Mouse (Mus musculus) frontal cortex, adult (tissue): ENCODE data around the gene Cct8.
"Not testable (repeated sequence)": the region's sequence is repeated elsewhere in the genome, so short reads cannot be mapped to it uniquely, and the experiment has no call there.

ENCODE experiments used
- ATAC-seq: cut with Nextera tagmentation; 2 replicates; pipeline ENCODE4 v1.9.2; 2017; ENCODE audit warnings: mild to moderate bottlenecking, moderate library complexity, mixed read lengths; ENCODE audit not compliant: low TSS enrichment

Cct8 gene

DNA sequence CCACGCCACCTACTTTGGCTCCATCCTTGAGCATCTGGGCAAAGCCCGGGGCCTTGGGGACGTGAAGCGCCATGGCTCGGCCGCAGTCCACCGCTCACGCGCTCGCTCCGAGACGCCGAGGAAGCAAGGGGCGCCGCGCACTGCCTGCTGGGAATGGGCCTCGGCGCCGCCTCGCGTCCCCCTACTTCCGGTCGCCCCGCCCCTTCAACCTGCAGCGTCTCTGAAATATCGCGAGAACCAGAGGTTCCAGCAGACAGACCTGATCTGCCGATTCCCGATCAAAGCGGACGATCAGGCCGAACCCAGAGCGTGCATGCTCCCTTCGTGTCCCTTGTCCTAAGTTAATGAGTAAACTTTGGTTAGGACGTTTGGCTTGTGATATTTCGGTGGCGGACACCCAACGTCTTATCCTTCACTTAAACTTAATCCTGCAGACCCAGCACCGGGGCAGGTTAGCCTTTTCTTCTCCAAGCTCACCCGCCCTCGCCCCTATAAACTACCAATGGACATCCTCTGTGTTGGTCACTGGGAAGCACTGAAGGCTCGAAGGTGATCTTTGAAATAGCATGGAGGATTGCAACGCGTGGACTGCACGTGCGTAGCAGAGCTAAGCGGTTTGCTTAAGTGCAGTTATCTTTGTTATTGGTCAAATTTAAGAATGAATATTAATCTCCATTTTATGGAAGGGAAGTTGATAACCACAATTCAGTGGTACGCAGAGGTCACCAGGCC lies at the start of gene Cct8:
TSS of gene Cct8 (minus strand) at position 158 of the 732 bp plus-strand sequence.
- ATAC-seq = peak; percentile 99

GRCm38 (mm10) chr16:87528755-87529154 lies 33.1 kb upstream of the Cct8 start:
- ATAC-seq = no peak

DNA sequence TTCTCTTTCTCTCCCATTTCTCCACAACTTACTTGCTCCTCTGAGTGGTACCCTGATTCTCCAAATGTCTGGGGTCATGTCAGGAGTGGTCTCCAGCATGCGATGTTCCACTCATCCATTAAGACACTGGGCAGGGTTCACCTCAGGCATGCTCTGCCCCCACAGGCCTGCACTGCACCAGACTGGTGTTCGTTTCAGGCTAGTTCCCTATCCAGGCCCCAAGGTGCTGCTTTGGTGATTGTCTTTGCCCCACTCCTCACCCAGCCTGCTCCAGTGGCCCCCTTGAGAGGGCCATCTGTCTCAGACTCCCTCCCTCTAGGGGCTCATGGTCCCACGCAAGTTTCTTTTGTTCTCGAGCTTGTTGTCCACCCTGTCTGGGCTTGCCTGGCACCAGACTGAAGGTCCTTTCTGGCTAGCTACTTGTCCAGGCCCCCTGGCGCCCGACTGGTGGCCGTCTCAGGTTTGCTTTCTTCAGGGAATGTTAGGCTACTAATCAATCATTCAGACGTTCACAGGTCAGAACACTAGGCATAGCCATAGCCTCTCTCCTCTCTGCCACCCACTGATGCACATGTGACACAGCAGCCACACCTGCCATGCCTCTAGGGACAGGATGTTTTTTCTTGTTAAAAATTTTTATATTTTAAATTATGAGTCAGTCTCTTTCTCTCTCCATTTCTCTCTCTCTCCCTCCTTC lies 32.0 kb upstream of the Cct8 start:
- ATAC-seq = no peak

GRCm38 (mm10) chr16:87524228-87524627 lies 28.6 kb upstream of the Cct8 start:
- no peak for ATAC-seq

DNA sequence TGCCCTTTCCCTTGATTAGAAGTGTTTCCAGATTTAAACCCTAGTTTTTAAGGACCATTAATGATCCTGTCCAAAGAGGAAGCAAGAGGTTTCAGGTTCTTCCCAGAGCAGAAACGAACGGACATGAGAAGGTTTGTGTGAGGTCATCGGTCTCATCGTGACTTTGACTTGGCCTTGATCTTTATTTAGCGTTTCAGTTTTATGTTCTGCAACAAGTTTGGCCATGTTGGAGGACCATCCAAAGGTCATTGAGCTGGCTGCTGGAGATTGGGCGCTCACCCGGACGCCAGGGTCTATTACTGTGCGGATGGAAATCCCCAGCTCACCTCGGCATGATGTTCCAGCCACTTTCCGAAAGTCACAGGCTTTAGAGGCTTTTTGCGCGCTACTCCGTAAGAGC lies 16.7 kb upstream of the Cct8 start:
- no peak for ATAC-seq

DNA sequence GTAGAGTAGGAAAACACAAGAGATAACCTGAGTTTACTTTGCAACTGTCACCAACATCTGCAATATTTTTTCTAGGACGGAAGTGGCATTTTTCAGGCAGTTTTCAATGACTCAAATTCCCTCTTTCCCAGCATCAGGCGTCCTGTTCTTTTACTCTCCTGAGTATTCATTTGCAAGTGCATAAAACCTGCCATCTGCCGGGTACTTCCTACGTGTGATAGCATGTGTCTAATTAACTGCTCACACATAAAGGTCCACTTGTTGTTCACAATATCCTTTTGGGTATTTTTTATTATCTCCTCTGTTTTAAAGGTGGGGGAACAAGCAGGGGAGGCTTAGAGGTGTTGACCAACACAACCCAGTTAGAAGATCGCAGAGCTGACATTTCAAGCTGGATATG lies 16.0 kb upstream of the Cct8 start:
- no peak for ATAC-seq

DNA sequence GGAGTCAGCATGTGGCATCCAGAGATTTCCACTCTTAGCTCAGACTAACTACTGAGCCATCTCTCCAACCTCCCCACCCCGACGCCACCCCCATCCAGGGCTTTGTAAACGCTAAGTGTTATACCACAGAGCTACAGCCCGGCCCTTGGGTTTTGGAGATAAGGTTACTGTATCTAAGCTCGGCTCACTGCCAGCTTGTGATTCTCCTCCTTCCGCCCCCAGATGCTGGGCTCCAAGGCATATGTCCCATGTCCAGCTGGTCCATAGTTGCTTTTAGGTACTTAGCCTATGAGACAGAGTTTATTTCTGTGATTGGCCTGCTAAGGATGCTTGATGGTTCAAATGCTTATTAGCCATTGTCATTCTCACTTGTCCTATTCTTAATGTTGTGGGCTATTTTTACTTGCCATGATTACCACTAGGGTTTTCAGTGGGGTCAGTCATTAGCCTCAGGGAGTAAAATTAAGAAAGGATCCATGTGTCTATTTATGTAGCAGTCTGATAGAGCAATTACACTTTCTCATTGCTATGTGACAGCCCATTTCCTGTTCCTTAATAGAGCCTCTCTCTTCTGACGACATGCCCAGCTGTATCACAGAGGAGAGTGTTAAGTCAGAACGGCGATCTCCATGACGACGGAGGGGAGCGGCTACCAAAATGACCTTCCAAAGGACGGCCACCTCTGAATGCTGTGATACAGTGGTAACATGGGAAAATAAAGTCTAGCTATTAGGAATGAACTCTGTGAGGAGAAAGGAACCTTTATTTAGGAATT lies 5.8 kb upstream of the Cct8 start:
- no peak for ATAC-seq

DNA sequence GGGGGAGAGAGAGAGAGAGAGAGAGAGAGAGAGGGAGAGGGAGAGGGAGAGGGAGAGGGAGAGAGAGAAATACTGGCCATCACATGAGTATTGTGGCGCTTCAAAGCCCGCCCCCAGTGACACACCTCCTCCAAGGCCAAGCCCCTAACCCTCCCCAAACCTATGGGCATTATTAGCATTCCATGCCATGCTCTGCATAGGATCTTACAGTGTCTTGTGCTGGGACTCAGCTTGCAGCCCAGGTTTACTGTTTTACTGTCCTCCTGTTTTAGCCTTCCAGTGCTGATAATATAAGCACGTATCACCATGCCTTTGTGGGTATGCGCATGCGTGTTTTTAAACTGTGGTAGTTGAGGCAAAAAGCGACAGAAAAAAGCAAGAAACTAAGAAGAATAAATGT lies 3.9 kb upstream of the Cct8 start:
- ATAC-seq = no peak

DNA sequence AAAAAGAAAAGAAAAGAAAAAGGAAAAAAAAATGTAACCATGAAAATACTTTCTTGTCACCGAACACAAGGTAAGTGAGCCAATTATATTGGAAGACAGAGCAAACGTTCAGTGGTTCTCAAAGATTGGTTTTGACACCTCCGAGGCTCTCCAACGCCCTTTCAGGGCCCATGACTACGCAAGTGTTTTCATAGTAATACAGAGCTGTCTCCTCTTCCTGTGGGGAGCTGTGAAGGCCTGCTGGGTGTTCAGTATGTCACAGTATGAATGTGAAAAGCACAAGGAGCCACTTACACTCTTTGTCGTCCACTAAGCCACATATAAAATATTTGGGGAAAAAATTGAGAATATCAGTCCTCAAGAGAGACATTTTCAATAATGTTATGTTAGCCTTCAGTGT lies 1.5 kb upstream of the Cct8 start:
- no peak for ATAC-seq

GRCm38 (mm10) chr16:87496728-87497127 lies 1.1 kb upstream of the Cct8 start:
- ATAC-seq = no peak

- peak; percentile 28; the same call in 1 of the 2 replicates for ATAC-seq
These were observed 568 bp downstream of the Cct8 start for GRCm38 (mm10) chr16:87494955-87495655.

GRCm38 (mm10) chr16:87492191-87492792 lies 3.4 kb downstream of the Cct8 start:
- not testable (repeated sequence) for ATAC-seq

DNA sequence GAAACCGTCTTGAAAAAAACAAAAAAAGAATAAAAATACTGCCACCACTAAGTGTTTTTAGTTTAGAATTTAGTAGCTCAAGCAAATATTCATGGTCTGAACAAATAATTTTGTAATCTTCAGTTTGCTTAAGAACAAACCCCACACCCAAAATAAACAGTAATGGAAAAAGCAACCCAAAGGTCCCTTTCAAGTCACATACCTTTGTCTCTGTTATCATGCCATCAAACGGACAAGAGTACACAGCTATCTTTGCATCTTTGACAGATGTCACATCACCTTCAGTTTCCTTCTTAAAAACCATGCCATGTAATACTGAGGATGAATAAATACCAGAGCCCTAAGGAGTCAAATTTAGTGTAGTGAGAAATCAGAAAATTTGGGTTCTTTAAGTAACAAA lies 7.1 kb downstream of the Cct8 start:
- ATAC-seq = no peak

DNA sequence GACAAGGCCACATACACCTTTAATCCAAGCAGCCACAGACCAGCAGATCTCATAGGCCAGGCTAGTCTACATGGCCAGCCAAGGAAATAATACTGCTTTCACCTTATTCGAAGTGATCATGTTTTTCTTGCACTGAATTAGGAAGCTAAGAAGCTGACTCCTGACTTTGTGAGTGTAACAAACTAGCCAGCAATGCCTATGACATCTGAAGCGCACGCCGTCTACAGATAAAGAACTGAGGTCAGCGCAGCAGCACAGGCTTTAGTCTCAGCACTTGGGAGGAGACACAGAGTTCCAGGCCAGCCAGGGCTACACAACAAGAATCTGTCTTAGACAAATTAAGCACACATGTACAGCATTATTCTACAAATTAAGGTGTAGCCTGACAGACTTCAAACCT lies 8.9 kb downstream of the Cct8 start:
- ATAC-seq = no peak

GRCm38 (mm10) chr16:87484367-87484766 lies 11.3 kb downstream of the Cct8 start:
- ATAC-seq = no peak

DNA sequence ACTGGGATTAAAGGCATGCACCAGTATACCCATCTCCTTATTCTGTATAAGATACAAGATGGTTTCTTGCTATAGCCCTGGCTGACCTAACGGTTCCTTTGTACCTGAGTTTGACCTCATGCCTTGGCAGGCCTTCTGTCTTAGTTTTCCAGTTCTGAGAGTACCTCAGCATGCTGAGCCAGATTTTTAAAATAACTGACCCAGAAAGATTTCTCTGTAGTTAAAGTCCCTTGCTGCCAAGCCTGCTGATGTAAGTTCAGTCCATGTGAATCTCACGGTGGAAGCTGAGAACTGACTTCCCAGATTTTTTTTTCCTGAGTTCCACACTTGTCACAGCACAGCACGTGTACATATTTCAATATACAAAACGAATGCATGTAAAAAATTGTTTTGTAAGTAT lies 25.1 kb downstream of the Cct8 start:
- ATAC-seq = peak; percentile 85

- no peak for ATAC-seq
These were observed 36.9 kb downstream of the Cct8 start for GRCm38 (mm10) chr16:87458752-87459151.

- ATAC-seq = peak; percentile 85
These were observed 40.5 kb downstream of the Cct8 start for GRCm38 (mm10) chr16:87455180-87455611.

- peak; percentile 99 for ATAC-seq
These were observed 41.1 kb downstream of the Cct8 start, which contains the start of gene Usp16 for GRCm38 (mm10) chr16:87454419-87455179. TSS of gene Usp16 (plus strand) at chr16:87454703.

- no peak for ATAC-seq
These were observed 42.4 kb downstream of the Cct8 start for GRCm38 (mm10) chr16:87453226-87453625.

DNA sequence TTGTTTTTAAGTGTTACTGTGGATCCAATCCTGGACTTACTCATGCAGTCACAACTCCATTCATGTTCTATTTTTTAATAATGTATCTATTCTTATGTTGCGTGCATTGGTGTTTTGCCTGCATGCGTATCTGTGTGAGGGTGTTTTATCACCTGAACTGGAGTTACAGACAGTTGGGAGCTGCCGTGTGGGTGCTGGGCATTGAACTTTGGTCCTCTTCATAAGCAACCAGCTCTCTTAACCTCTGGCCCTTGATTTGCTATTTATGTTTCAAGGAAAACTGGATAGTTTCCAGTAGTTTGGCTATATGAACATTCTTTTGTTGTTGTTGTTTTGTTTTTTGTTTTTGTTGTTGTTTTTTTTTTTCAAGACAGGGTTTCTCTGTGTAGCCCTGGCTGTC lies 50.1 kb downstream of the Cct8 start:
- ATAC-seq = no peak
